Comparison of ENCODE assay signal across 8 mouse cellular contexts in genomic region chr7:126847116-126847420, GRCm38 (mm10). TPM values are rescaled to one million over a fixed set of nuclear protein-coding genes. Genes with fewer than 3 reads are reported as not detected.
DNase-seq lines count a peak whose midpoint lies in the region; ATAC-seq and TF ChIP-seq lines count a peak whose summit lies in the region.

Gene Doc2a (plus strand): TSS chr7:126847416.

- no peak for ATAC-seq in heart, embryonic 12.5 days (ENCODE audit: insufficient number of reproducible peaks, low FRiP score)
- ATAC-seq in hindbrain, embryonic 11.5 days (ENCODE audit: low FRiP score), result no peak
- no peak for ATAC-seq in liver, embryonic 12.5 days

- 25% methylated on average over 4 of the region's 4 CpGs for WGBS in heart, embryonic 12.5 days
- WGBS in hindbrain, embryonic 11.5 days, result 19% methylated on average over 4 of the region's 4 CpGs
- 32% methylated on average over 4 of the region's 4 CpGs for WGBS in liver, embryonic 12.5 days (ENCODE audit: insufficient replicate concordance)

- no peak within 1 kb of the TSS for H3K27ac ChIP-seq in heart, embryonic 12.5 days (ENCODE audit: poor library complexity, severe bottlenecking)
- H3K27ac ChIP-seq in hindbrain, embryonic 11.5 days (ENCODE audit: low read depth, low read length), result no peak within 1 kb of the TSS
- H3K27ac ChIP-seq in liver, embryonic 12.5 days, result no peak within 1 kb of the TSS

- peaks cover 22% of the 10 kb centered on the region for H3K4me1 ChIP-seq in heart, embryonic 12.5 days (replicated peaks)
- peaks cover 41% of the 10 kb centered on the region for H3K4me1 ChIP-seq in E14TG2a.4 (replicated peaks; ENCODE audit: low read depth, low read length)
- H3K4me1 ChIP-seq in hindbrain, embryonic 11.5 days (replicated peaks; ENCODE audit: control insufficient read depth, insufficient read depth, low read length), result peaks cover 9% of the 10 kb centered on the region
- peaks cover 14% of the 10 kb centered on the region; the same call in 1 of the 2 replicates for H3K4me1 ChIP-seq in liver, embryonic 12.5 days

- no peak for DNase-seq in heart, adult 9 months (ENCODE audit: low spot score in 2 of 2)
- no peak for DNase-seq in hindbrain, embryonic 11.5 days (ENCODE audit: low spot score)
- DNase-seq in adrenal gland, adult (ENCODE audit: inconsistent age in 2 of 2, low spot score in 1 of 2), result no peak
- no peak for DNase-seq in cerebellum, adult 9-10 months
- DNase-seq in thymus, postnatal 25 days, result no peak

- H3K4me2 ChIP-seq in heart, embryonic 12.5 days, result peak within 1 kb of the TSS; percentile 96
- H3K4me2 ChIP-seq in hindbrain, embryonic 11.5 days (replicated peaks; ENCODE audit: low read depth, low read length), result peak within 1 kb of the TSS; percentile 100
- peak within 1 kb of the TSS; percentile 75 for H3K4me2 ChIP-seq in liver, embryonic 12.5 days

- peak within 1 kb of the TSS; percentile 55 for H3K4me3 ChIP-seq in heart, embryonic 12.5 days
- peak within 1 kb of the TSS; percentile 82 for H3K4me3 ChIP-seq in E14TG2a.4 (replicated peaks; ENCODE audit: low read length)
- peak within 1 kb of the TSS; percentile 50 for H3K4me3 ChIP-seq in hindbrain, embryonic 11.5 days (ENCODE audit: low read depth, low read length)
- peak within 1 kb of the TSS; percentile 49 for H3K4me3 ChIP-seq in liver, embryonic 12.5 days

- peaks cover 5% of the 10 kb centered on the region for H3K36me3 ChIP-seq in heart, embryonic 12.5 days
- peaks cover 28% of the 10 kb centered on the region for H3K36me3 ChIP-seq in E14TG2a.4 (ENCODE audit: insufficient read depth, low read length)
- H3K36me3 ChIP-seq in hindbrain, embryonic 11.5 days (ENCODE audit: control insufficient read depth, insufficient read depth, low read length), result no peaks in the 10 kb centered on the region
- peaks cover 6% of the 10 kb centered on the region for H3K36me3 ChIP-seq in liver, embryonic 12.5 days

- H3K27me3 ChIP-seq in heart, embryonic 12.5 days (replicated peaks), result peaks cover 65% of the 10 kb centered on the region
- H3K27me3 ChIP-seq in E14TG2a.4 (ENCODE audit: insufficient read depth, low read length), result peaks cover 43% of the 10 kb centered on the region
- peaks cover 12% of the 10 kb centered on the region for H3K27me3 ChIP-seq in hindbrain, embryonic 11.5 days (ENCODE audit: control insufficient read depth, insufficient read depth, low read length)
- peaks cover 79% of the 10 kb centered on the region for H3K27me3 ChIP-seq in liver, embryonic 12.5 days (replicated peaks)

- TF ChIP-seq CTCF in E14TG2a.4 (conservative IDR thresholded peaks at IDR 0.05; ENCODE audit: low read length), result no peak

- no peaks in the 10 kb centered on the region for H3K9me3 ChIP-seq in heart, embryonic 12.5 days (replicated peaks)
- H3K9me3 ChIP-seq in E14TG2a.4 (ENCODE audit: low read length), result no peaks in the 10 kb centered on the region
- H3K9me3 ChIP-seq in hindbrain, embryonic 11.5 days (ENCODE audit: control insufficient read depth, low read length), result no peaks in the 10 kb centered on the region
- H3K9me3 ChIP-seq in liver, embryonic 12.5 days (replicated peaks), result no peaks in the 10 kb centered on the region

- peak within 1 kb of the TSS; percentile 59 for H3K9ac ChIP-seq in heart, embryonic 12.5 days
- peak within 1 kb of the TSS; percentile 68 for H3K9ac ChIP-seq in hindbrain, embryonic 11.5 days (ENCODE audit: low read depth, low read length)
- H3K9ac ChIP-seq in liver, embryonic 12.5 days, result peak within 1 kb of the TSS; percentile 38

RNA-seq across cellular contexts. Expression of gene Doc2a, which starts in this region (rescaled TPM):
- not detected in 2 replicates for polyA plus RNA-seq in heart, embryonic 12.5 days (2016; fragmentation: Nextera tagmentation; extraction: Ambion mirVana)
- polyA plus RNA-seq in hindbrain, embryonic 11.5 days (2014; fragmentation: Nextera tagmentation; extraction: Ambion mirVana), result 3.4 and 3.7 TPM in 2 replicates
- 0.15 and 0.24 TPM in 2 replicates for polyA plus RNA-seq in liver, embryonic 12.5 days (2016; fragmentation: Nextera tagmentation; extraction: Ambion mirVana)
